Mouse (Mus musculus) heart, postnatal 14 days (tissue): ENCODE data around the gene Zmym6. TPM values are rescaled to one million over a fixed set of nuclear protein-coding genes. Genes with fewer than 3 reads are reported as not detected.
"Not testable (repeated sequence)": the region's sequence is repeated elsewhere in the genome, so short reads cannot be mapped to it uniquely, and the experiment has no call there.

Experiments used
- DNase-seq, 2 experiments: peaks; one replicate each; pipeline ENCODE4 v3.0.0; 2021 to 2022
- intact Hi-C: fragments of 180-260 bp; cut with DNase I; formaldehyde crosslinking; loops from one replicate; pipeline ENCODE4 v1.15.1; 2025
- long read RNA-seq, 2 experiments: library from polyadenylated mRNA; stranded (forward); transcript quantifications; one replicate each; pipeline ENCODE4 v2.0.0; 2021
- total RNA-seq, 2 experiments: library from RNA; stranded (reverse); gene quantifications; 2 replicates each; pipeline ENCODE4 v1.2.3; 2021

Zmym6 gene
- 1 to 10 TPM; 8.1 to 9.2 TPM for total RNA-seq
- long read RNA-seq, experiment 1, full-length matches to known transcripts: 2 of 6 reads
- long read RNA-seq, experiment 1, partial matches to known transcripts: 3 of 6 reads
- long read RNA-seq, experiment 1, other reads (novel, unspliced or antisense): 1 of 6 reads
- long read RNA-seq, experiment 2, full-length matches to known transcripts: 1 of 5 reads
- long read RNA-seq, experiment 2, partial matches to known transcripts: 2 of 5 reads
- long read RNA-seq, experiment 2, other reads (novel, unspliced or antisense): 2 of 5 reads

- intact Hi-C loops: loop anchor here (5.0 to 10.0 kb wide), 2 partner anchors 45 to 168 kb away; partner anchors contain the start of genes Smim12 and Tmem35b
- peak; percentile 93 to 95 for DNase-seq
Measured at GRCm38 (mm10) chr4:127076875-127077548, at the start of gene Zmym6. Gene Zmym6 (plus strand): TSS chr4:127077383.

GRCm38 (mm10) chr4:127037158-127037557, 40.0 kb upstream of the Zmym6 start:
- intact Hi-C loops: no loop called here
- no peak for DNase-seq

DNA sequence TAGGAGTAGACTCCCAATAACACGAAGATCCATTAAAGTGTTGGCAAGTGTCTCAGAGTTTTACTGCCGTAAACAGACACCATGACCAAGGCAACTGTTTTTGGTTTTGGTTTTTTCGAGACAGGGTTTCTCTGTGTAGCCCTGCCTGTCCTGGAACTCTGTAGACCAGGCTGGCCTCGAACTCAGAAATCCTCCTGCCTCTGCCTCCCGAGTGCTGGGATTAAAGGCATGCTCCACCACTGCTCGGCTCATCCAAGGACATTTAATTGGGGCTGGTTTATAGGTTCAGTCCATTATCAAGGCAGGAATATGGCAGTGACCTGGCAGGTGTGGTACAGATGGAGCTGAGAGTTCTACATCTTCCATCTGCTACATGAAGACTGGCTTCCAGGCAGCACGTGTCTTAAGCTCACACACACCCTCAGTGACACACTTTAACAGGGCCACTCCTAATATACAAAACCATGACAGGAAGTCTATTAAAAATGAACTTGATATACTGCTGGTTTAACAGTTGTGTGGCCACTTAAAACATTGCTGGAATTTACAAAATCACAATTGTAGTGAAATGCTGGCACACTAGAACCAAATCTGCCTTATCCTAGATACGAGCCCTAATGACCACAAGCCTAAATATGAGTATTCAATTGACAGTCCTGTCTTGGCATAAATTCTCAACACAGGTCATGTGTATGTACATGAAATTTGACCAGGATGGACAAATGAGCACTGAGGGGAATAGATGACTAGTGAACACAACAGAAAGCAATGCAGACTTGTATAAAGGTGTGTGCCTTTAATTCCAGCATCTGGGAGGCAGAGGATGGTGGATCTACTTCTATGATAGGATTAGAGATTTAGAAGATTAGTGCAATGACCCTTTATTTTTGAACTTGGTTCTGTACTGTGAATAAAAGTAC, 39.0 kb upstream of the Zmym6 start:
- DNase-seq: no peak
- intact Hi-C loops: no loop called here

- DNase-seq: no peak
- intact Hi-C loops: no loop called here
Measured at GRCm38 (mm10) chr4:127038828-127039349, 38.3 kb upstream of the Zmym6 start.

GRCm38 (mm10) chr4:127039871-127040483, 37.2 kb upstream of the Zmym6 start:
- DNase-seq: no peak
- intact Hi-C loops: no loop called here

DNA sequence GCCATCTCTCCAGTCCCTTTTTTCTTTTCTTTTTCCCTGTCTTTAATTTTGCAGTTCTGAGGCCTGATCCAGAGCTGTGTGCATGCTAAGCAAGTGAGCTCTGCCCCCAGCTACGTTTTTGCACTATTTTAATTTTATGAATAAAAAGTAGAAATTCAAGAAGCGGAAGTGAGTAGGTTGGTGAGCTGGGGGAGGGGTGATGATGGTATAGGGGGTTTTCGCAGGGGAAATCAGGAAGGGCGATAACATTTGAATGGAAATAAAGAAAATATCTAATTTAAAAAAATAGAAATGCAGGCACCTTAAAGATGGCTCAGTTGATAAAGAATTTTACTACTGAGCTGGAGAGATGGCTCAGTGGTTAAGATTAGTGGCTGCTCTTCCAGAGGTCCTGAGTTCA, 33.6 kb upstream of the Zmym6 start:
- intact Hi-C loops: no loop called here
- DNase-seq: no peak

DNA sequence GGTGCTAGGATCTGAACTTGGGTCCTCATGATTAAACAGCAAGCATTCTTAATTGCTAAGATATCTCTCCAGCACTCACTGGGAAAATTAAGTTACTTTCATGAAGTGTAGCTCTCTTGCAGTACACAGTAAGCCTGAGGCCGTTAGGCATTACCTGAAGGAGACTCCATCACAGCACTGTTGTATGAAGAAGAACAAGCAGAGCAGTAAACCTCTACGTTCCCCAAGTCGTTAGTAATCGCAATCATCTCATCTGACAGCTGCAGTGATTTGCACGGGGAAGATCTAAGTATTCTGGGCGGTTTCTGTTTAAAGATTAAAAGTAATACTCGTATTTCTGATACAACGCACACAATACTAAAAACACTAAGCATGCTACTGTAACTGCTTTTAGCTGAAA, 26.1 kb upstream of the Zmym6 start:
- intact Hi-C loops: loop anchor here (10.0 kb wide), 1 partner anchor 274 kb away; no protein-coding TSS in a partner anchor
- DNase-seq: no peak

- no peak for DNase-seq
- intact Hi-C loops: loop anchor here (10.0 kb wide), 1 partner anchor 272 kb away; no protein-coding TSS in a partner anchor
Measured at GRCm38 (mm10) chr4:127053071-127053470, 24.1 kb upstream of the Zmym6 start.

DNA sequence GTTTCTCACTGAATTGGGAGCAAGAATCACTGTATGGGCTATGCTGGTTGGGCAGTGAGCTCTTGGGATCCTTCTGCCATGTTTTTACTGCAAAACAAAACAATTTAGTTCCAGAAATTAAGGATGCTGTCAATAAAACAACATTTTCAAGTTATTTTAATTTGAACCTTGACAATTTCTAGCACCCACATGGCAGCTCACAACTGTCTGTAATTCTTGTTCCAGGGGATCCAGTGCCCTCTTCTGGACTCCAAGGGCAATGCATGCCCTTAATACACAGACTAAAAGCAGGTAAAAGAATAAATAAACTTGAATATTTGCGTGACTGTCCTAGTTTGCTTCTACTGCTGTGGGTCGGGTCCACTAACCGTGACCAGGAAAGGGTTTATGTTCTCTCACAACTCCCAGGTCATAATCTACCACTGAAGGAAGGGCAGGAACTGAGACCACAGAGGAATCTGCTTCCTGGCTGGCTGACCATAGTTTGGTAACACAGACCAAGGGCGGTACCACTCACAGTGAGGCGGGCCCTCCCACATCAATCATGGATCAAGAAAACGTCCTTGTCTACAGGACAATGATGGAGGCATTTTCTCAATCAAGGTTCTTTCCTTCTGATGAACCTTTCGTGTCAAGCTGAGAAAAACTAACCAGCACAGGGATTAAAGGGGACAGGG, 22.5 kb upstream of the Zmym6 start:
- DNase-seq: no peak
- intact Hi-C loops: loop anchor here (10.0 kb wide), 1 partner anchor 270 kb away; no protein-coding TSS in a partner anchor

DNA sequence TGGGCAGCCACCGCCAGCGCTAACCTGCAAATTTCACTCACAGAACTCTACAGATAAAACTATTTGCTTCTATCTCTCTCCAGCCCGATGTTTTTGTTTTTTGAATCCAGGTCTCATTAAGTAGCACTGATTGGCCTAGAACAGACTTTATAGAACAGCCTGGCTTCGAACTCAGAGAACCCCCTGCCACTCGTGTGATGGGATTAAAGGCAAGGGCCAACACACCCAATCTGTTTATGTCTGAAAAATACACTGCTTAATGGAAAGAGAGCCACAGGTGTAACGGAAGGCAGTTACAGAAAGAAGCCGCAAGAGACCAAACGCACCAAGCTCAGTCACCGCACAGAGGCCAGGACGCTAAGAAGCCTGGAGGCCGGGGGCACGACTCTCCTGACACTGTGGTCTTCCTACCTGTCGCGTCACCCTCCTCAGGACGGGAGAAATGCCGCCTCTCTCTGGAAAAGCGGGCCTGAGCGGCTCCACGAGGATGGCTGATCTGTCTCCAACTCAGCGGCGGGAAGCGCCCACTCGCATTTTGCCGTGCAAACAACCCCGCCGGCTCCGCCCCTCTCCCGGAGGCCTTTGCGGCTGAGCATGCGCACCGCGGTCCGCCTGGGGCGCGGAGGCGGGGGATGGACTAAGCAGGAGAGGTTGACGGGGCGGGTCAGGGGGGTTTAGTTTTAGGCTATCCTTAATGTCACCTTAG, 16.4 kb upstream of the Zmym6 start, which contains the start of gene Zmym1:
Zmym1 (minus strand) TSS at position 568 of the 706 bp plus-strand sequence.
- intact Hi-C loops: no loop called here
- peak; percentile 91 to 94 for DNase-seq

DNA sequence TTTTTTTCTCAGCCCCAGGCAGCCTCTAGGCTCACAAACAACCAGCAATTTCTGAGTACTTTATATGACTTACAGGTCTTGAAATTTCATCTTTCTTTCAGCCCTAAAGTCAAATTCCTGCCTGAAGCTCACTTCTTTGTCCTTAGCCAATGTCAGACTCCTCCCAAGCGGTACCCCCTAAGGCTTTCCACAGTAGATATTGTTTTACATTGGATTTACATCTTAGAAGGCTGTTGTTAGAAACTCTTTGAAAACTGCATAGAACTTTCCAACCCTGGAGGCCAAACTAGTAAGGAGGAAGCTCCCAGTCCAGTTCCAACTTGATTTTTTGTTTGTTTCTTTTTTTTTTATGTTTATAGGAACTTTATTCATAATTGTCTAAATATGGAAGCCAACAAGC, 13.1 kb upstream of the Zmym6 start:
- no peak for DNase-seq
- intact Hi-C loops: no loop called here

- intact Hi-C loops: loop anchor here (5.0 to 10.0 kb wide), 2 partner anchors 47 to 170 kb away; partner anchors contain the start of genes Smim12 and Tmem35b
- no peak for DNase-seq
Measured at GRCm38 (mm10) chr4:127074915-127075314, 2.3 kb upstream of the Zmym6 start.

GRCm38 (mm10) chr4:127080806-127081205, 3.6 kb downstream of the Zmym6 start:
- intact Hi-C loops: no loop called here
- DNase-seq: no peak

- intact Hi-C loops: no loop called here
- DNase-seq: no peak
Measured at GRCm38 (mm10) chr4:127083131-127083530, 5.9 kb downstream of the Zmym6 start.

- no peak for DNase-seq
- intact Hi-C loops: no loop called here
Measured at GRCm38 (mm10) chr4:127085761-127086160, 8.6 kb downstream of the Zmym6 start.

DNA sequence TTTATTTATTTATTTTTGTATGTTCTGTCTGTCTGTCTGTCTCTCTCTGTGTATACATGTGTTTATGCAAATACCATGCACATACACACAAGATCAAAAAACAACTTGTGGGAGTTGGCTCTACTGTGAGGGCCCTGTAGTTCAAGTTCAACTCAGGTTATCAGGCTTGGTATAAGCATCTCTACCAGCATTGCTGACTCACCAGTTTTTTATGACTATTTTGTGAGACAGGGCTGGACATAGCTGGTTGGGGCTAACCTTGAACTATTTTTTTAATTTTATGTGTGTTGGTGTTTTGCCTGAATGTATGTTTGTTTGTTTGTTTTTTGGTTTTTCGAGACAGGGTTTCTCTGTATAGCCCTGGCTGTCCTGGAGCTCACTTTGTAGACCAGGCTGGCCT, 14.0 kb downstream of the Zmym6 start:
- intact Hi-C loops: no loop called here
- no peak for DNase-seq

DNA sequence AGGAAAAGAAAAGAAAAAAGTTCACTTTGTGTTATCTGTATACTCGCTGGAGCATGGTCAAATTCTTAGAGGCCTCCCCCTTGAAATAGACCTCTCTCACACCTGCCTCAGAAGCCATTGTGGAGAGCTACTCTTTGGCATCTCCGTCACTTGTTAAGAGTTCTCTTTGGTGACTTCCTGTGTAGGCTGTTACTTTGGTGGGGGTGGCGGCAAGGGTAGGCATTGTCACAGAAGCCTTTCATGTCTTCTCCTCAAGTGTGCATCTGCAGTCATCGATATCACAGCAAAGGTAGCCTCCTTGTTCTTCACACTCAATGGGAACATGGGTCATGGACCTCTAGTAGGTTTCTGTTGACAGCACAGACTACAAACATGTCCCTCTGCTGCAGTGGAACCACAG, 17.9 kb downstream of the Zmym6 start:
- intact Hi-C loops: no loop called here
- DNase-seq: no peak

GRCm38 (mm10) chr4:127099552-127099951, 22.4 kb downstream of the Zmym6 start:
- DNase-seq, intact Hi-C loops: not testable (repeated sequence)

GRCm38 (mm10) chr4:127107566-127107965, 30.4 kb downstream of the Zmym6 start:
- DNase-seq: no peak
- intact Hi-C loops: no loop called here
